In genomic region chr11:97807626-97808025, GRCm38 (mm10) we compare ENCODE assay signal across 9 mouse cellular contexts. TPM values are rescaled to one million over a fixed set of nuclear protein-coding genes. Genes with fewer than 3 reads are reported as not detected.
DNase-seq lines count a peak whose midpoint lies in the region; ATAC-seq lines count a peak whose summit lies in the region.
"Had no signal": no experiment of that assay in that cellular context is flagged by ENCODE, and none has a peak within 500 bp of the region (broad histone marks: within the 10 kb centered on the region; RNA-seq: fewer than 3 reads in every experiment).

No protein-coding gene starts in this region.

- no peak overlapping the region for H3K9ac ChIP-seq in heart, embryonic 12.5 days
- H3K9ac ChIP-seq in limb, embryonic 12.5 days (replicated peaks): no peak overlapping the region

- no peaks in the 10 kb centered on the region for H3K9me3 ChIP-seq in heart, embryonic 12.5 days (replicated peaks)
- H3K9me3 ChIP-seq in limb, embryonic 12.5 days: no peaks in the 10 kb centered on the region

- H3K4me1 ChIP-seq in heart, embryonic 12.5 days (replicated peaks): peaks cover 89% of the 10 kb centered on the region
- peaks cover 82% of the 10 kb centered on the region for H3K4me1 ChIP-seq in limb, embryonic 12.5 days (replicated peaks)

- H3K27me3 ChIP-seq in heart, embryonic 12.5 days (replicated peaks): no peaks in the 10 kb centered on the region
- no peaks in the 10 kb centered on the region for H3K27me3 ChIP-seq in limb, embryonic 12.5 days
- H3K27me3 ChIP-seq: Patski had no signal

- H3K27ac ChIP-seq in heart, embryonic 12.5 days (ENCODE audit: poor library complexity, severe bottlenecking): peak overlapping the region; percentile 40
- peak overlapping the region; percentile 69 for H3K27ac ChIP-seq in limb, embryonic 12.5 days

- WGBS in heart, embryonic 12.5 days: 27% methylated on average over 6 of the region's 6 CpGs
- 33% methylated on average over 6 of the region's 6 CpGs for WGBS in limb, embryonic 12.5 days

- ATAC-seq in heart, embryonic 12.5 days (ENCODE audit: insufficient number of reproducible peaks, low FRiP score): no peak
- no peak for ATAC-seq in limb, embryonic 12.5 days (ENCODE audit: insufficient number of reproducible peaks, insufficient read depth, low FRiP score, low TSS enrichment, low read depth)
- no peak for ATAC-seq in megakaryocyte progenitor cell, adult 5-6 weeks (replicated peaks; ENCODE audit: poor library complexity)
- ATAC-seq: Patski had no signal

- DNase-seq in kidney, adult 18-20 months: peak; percentile 58
- DNase-seq in kidney, adult 8-10 months: no peak
- peak; percentile 33 for DNase-seq in Muller cell, postnatal 12 days (ENCODE audit: inconsistent ontology term)
- no peak for DNase-seq in spleen, adult 12 weeks (ENCODE audit: low spot score)
- DNase-seq in ovary, postnatal 14 days (ENCODE audit: low spot score): no peak

- peaks cover 27% of the 10 kb centered on the region for H3K36me3 ChIP-seq in heart, embryonic 12.5 days
- H3K36me3 ChIP-seq in limb, embryonic 12.5 days: peaks cover 48% of the 10 kb centered on the region

- no peak overlapping the region for H3K4me3 ChIP-seq in heart, embryonic 12.5 days
- no peak overlapping the region for H3K4me3 ChIP-seq in limb, embryonic 12.5 days (replicated peaks)

- H3K4me2 ChIP-seq in heart, embryonic 12.5 days: peak overlapping the region; percentile 22; the same call in 1 of the 2 replicates
- H3K4me2 ChIP-seq in limb, embryonic 12.5 days: peak overlapping the region; percentile 19; the same call in 1 of the 2 replicates

RNA-seq across cellular contexts. Expression of gene Lasp1, which starts 8.8 kb away (rescaled TPM):
- 46.9 and 49.5 TPM in 2 replicates for polyA plus RNA-seq in heart, embryonic 12.5 days (2016; fragmentation: Nextera tagmentation; extraction: Ambion mirVana)
- polyA plus RNA-seq in limb, embryonic 12.5 days (2016; fragmentation: Nextera tagmentation; extraction: Ambion mirVana): 110 and 120 TPM in 2 replicates
- total RNA-seq in megakaryocyte progenitor cell, adult 5-6 weeks (2015): 40.1 and 47.2 TPM in 2 replicates
- 139 and 201 TPM in 2 replicates for total RNA-seq in megakaryocyte progenitor cell, adult 5-6 weeks (2017)

RNA-seq across cellular contexts. Expression of gene Rpl23, which starts 25.4 kb away (rescaled TPM):
- polyA plus RNA-seq in heart, embryonic 12.5 days (2016; fragmentation: Nextera tagmentation; extraction: Ambion mirVana): 404 and 410 TPM in 2 replicates
- 513 and 518 TPM in 2 replicates for polyA plus RNA-seq in limb, embryonic 12.5 days (2016; fragmentation: Nextera tagmentation; extraction: Ambion mirVana)
- total RNA-seq in megakaryocyte progenitor cell, adult 5-6 weeks (2015): 1,765 and 1,897 TPM in 2 replicates
- 1,416 and 1,747 TPM in 2 replicates for total RNA-seq in megakaryocyte progenitor cell, adult 5-6 weeks (2017)

RNA-seq across cellular contexts. Expression of gene 1700001P01Rik, which starts 31.9 kb away (rescaled TPM):
- polyA plus RNA-seq in heart, embryonic 12.5 days (2016; fragmentation: Nextera tagmentation; extraction: Ambion mirVana): not detected in 2 replicates
- 0.37 TPM in 1 of 2 replicates, not detected in the other for polyA plus RNA-seq in limb, embryonic 12.5 days (2016; fragmentation: Nextera tagmentation; extraction: Ambion mirVana)
- 0.64 TPM in 1 of 2 replicates, not detected in the other for total RNA-seq in megakaryocyte progenitor cell, adult 5-6 weeks (2015)
- 0.30 TPM in 1 of 2 replicates, not detected in the other for total RNA-seq in megakaryocyte progenitor cell, adult 5-6 weeks (2017)

RNA-seq across cellular contexts. Expression of gene B230217C12Rik, which starts 33.0 kb away (rescaled TPM):
- polyA plus RNA-seq in heart, embryonic 12.5 days (2016; fragmentation: Nextera tagmentation; extraction: Ambion mirVana): 6.9 and 7.4 TPM in 2 replicates
- polyA plus RNA-seq in limb, embryonic 12.5 days (2016; fragmentation: Nextera tagmentation; extraction: Ambion mirVana): 11.8 and 13.2 TPM in 2 replicates
- 2.1 and 3.8 TPM in 2 replicates for total RNA-seq in megakaryocyte progenitor cell, adult 5-6 weeks (2015)
- total RNA-seq in megakaryocyte progenitor cell, adult 5-6 weeks (2017): 0.17 TPM in 2 replicates

RNA-seq across cellular contexts. Expression of gene Cwc25, which starts 41.3 kb away (rescaled TPM):
- polyA plus RNA-seq in heart, embryonic 12.5 days (2016; fragmentation: Nextera tagmentation; extraction: Ambion mirVana): 10.9 and 11.4 TPM in 2 replicates
- 24.6 and 25.6 TPM in 2 replicates for polyA plus RNA-seq in limb, embryonic 12.5 days (2016; fragmentation: Nextera tagmentation; extraction: Ambion mirVana)
- total RNA-seq in megakaryocyte progenitor cell, adult 5-6 weeks (2015): 8.8 and 9.3 TPM in 2 replicates
- 16.7 and 19.2 TPM in 2 replicates for total RNA-seq in megakaryocyte progenitor cell, adult 5-6 weeks (2017)

Comparison
In these comparisons a context has a peak if more than half of its experiments do, and no peak if none do; other contexts are left out.
1. DNase-seq: peak in kidney, adult 18-20 months (single experiment) and Muller cell, postnatal 12 days (single experiment); none in kidney, adult 8-10 months (0 of 2), spleen, adult 12 weeks (single experiment) and ovary, postnatal 14 days (single experiment).